Mouse (Mus musculus) liver, embryonic 14.5 days (tissue): Measurements from ENCODE around the gene Primpol.

Source experiments
- CTCF ChIP-seq: IDR thresholded peaks from 2 replicates; pipeline ENCODE4 v1.5.1; 2016; ENCODE audit warnings: antibody characterized with exemption, low read depth, control low read depth
- EP300 ChIP-seq: IDR thresholded peaks from 2 replicates; pipeline ENCODE4 v1.6.1; 2016; ENCODE audit warnings: antibody characterized with exemption, low read depth

GRCm38 (mm10) chr8:46625166-46625565, 8.2 kb upstream of the Primpol start:
- no peak for TF ChIP-seq EP300
- no peak for TF ChIP-seq CTCF
